Mouse (Mus musculus) C2C12 (cell line): ENCODE measurements around the gene Wipf3.

Experiments
- CEBPB ChIP-seq: IDR thresholded peaks from one replicate; pipeline ENCODE4 v1.6.1; 2011; ENCODE audit warnings: low read depth, mild to moderate bottlenecking, control low read depth, moderate library complexity
- CTCF ChIP-seq: IDR thresholded peaks from one replicate; pipeline ENCODE4 v1.5.1; 2011; ENCODE audit not compliant: control insufficient read depth, insufficient read depth, insufficient read length
- FOSL1 ChIP-seq: IDR thresholded peaks from one replicate; pipeline ENCODE4 v1.8.0; 2011; ENCODE audit warnings: mild to moderate bottlenecking, low read length; ENCODE audit not compliant: poor library complexity, insufficient read depth, severe bottlenecking
- MAX ChIP-seq: IDR thresholded peaks from one replicate; pipeline ENCODE4 v1.6.1; 2011; ENCODE audit warnings: mild to moderate bottlenecking, control low read depth
- USF1 ChIP-seq: IDR thresholded peaks from one replicate; pipeline ENCODE4 v1.6.1; 2011; ENCODE audit warnings: low read depth, mild to moderate bottlenecking, control low read depth, moderate library complexity

DNA sequence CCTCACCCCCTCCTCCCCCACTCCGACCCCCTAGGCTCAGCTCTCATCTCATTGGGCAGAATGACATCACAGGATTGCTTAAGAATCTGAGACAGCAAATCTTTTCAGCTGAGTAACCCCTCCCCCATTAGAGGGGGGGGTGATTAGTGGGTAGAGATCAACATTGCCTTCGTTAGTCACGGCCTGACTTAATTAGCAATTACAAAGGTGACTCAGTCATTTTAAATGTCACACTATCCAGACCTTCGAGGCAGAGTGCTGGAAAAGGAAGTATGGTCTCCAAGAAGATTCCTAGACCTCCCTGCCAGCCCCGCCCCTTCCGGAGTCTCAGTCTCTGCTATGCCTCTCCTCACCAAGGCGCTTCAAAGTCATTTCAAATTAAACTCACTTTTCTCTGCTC, 6.3 kb downstream of the Wipf3 start:
- TF ChIP-seq USF1 (no peak), CTCF (no peak), CEBPB (no peak), MAX (no peak), FOSL1 (no peak)
